Mouse (Mus musculus) skeletal muscle tissue, adult 2 months (tissue): ENCODE results near the gene Eif4e1b.

ENCODE experiments used
- DNase-seq: peaks from one replicate; pipeline ENCODE4 v3.0.0-alpha.2; 2012; ENCODE audit warnings: low read depth, low spot score

Gene Eif4e1b

GRCm38 (mm10) chr13:54799701-54800100 lies 15.9 kb downstream of the Eif4e1b start:
- DNase-seq: peak; percentile 58

- no peak for DNase-seq
These were observed 16.4 kb downstream of the Eif4e1b start for GRCm38 (mm10) chr13:54800206-54800605.

- DNase-seq: no peak
These were observed 19.2 kb downstream of the Eif4e1b start for GRCm38 (mm10) chr13:54803010-54803409.

GRCm38 (mm10) chr13:54805134-54805838 lies 21.5 kb downstream of the Eif4e1b start:
- DNase-seq: no peak

- no peak for DNase-seq
These were observed 22.7 kb downstream of the Eif4e1b start for GRCm38 (mm10) chr13:54806434-54806976.

- no peak for DNase-seq
These were observed 24.3 kb downstream of the Eif4e1b start for GRCm38 (mm10) chr13:54808067-54808466.

GRCm38 (mm10) chr13:54811476-54811875 lies 27.7 kb downstream of the Eif4e1b start:
- no peak for DNase-seq

- DNase-seq: no peak
These were observed 29.6 kb downstream of the Eif4e1b start for GRCm38 (mm10) chr13:54813381-54813780.

GRCm38 (mm10) chr13:54818399-54819254 lies 34.8 kb downstream of the Eif4e1b start:
- no peak for DNase-seq

GRCm38 (mm10) chr13:54821106-54821505 lies 37.3 kb downstream of the Eif4e1b start:
- DNase-seq: no peak

GRCm38 (mm10) chr13:54821931-54822330 lies 38.1 kb downstream of the Eif4e1b start:
- DNase-seq: no peak

GRCm38 (mm10) chr13:54824111-54824931 lies 40.5 kb downstream of the Eif4e1b start:
- DNase-seq: peak; percentile 25

- DNase-seq: no peak
These were observed 44.2 kb downstream of the Eif4e1b start for GRCm38 (mm10) chr13:54827992-54828391.

- DNase-seq: no peak
These were observed 44.7 kb downstream of the Eif4e1b start for GRCm38 (mm10) chr13:54828508-54828907.

GRCm38 (mm10) chr13:54829450-54829849 lies 45.7 kb downstream of the Eif4e1b start:
- DNase-seq: no peak

GRCm38 (mm10) chr13:54836351-54837030 lies 52.7 kb downstream of the Eif4e1b start:
- DNase-seq: no peak

- no peak for DNase-seq
These were observed 53.3 kb downstream of the Eif4e1b start for GRCm38 (mm10) chr13:54837061-54837460.

GRCm38 (mm10) chr13:54837471-54837889 lies 53.7 kb downstream of the Eif4e1b start:
- DNase-seq: no peak
